Mouse (Mus musculus) megakaryocyte, adult 5-6 weeks (primary cell): ENCODE results near the gene Lpo. TPM values are rescaled to one million over a fixed set of nuclear protein-coding genes. Genes with fewer than 3 reads are reported as not detected.
A peak's percentile ranks its signal among the peaks of the same experiment; 100 is the strongest.

Source experiments
- ATAC-seq: 2 replicates; pipeline ENCODE4 v1.8.0; 2016; ENCODE audit warnings: mild to moderate bottlenecking, inconsistent platforms; ENCODE audit not compliant: poor library complexity, severe bottlenecking
- total RNA-seq, 2 experiments: library from RNA; stranded (forward) in 1 of 2; stranded (reverse) in 1 of 2; fragments of 153-499, 151-499 nt in 1 of 2; fragments of 221-1000, 200-1000 nt in 1 of 2; gene quantifications; 2 replicates each; pipeline versions ENCODE4 v1.2.3 to v1.2.4; 2015 to 2017

The Lpo gene
- total RNA-seq, 2 experiments from 2014 or later, result not detected

GRCm38 (mm10) chr11:87807433-87807832 lies 20.7 kb downstream of the Lpo start:
- ATAC-seq, result no peak

GRCm38 (mm10) chr11:87805448-87805847 lies 22.6 kb downstream of the Lpo start:
- no peak for ATAC-seq

GRCm38 (mm10) chr11:87802621-87803020 lies 25.5 kb downstream of the Lpo start:
- ATAC-seq, result peak; percentile 70

- ATAC-seq, result no peak
Observed at GRCm38 (mm10) chr11:87801711-87802275, 26.3 kb downstream of the Lpo start.

GRCm38 (mm10) chr11:87793460-87793859 lies 34.6 kb downstream of the Lpo start, which contains the start of gene Mpo:
Gene Mpo, plus strand, starts transcription at chr11:87793581.
- ATAC-seq, result no peak

GRCm38 (mm10) chr11:87790088-87790487 lies 38.0 kb downstream of the Lpo start:
- ATAC-seq, result peak; percentile 89

- ATAC-seq, result no peak
Observed at GRCm38 (mm10) chr11:87780130-87780529, 48.0 kb downstream of the Lpo start.

- peak; percentile 61 for ATAC-seq
Observed at GRCm38 (mm10) chr11:87779392-87779791, 48.7 kb downstream of the Lpo start.

- no peak for ATAC-seq
Observed at GRCm38 (mm10) chr11:87778915-87779314, 49.2 kb downstream of the Lpo start.

- peak; percentile 68 for ATAC-seq
Observed at GRCm38 (mm10) chr11:87778100-87778765, 49.9 kb downstream of the Lpo start.

GRCm38 (mm10) chr11:87772354-87772753 lies 55.7 kb downstream of the Lpo start:
- ATAC-seq, result no peak

GRCm38 (mm10) chr11:87770989-87771388 lies 57.1 kb downstream of the Lpo start:
- ATAC-seq, result peak; percentile 90

- ATAC-seq, result no peak
Observed at GRCm38 (mm10) chr11:87768745-87769144, 59.3 kb downstream of the Lpo start.

GRCm38 (mm10) chr11:87763988-87764876 lies 63.9 kb downstream of the Lpo start:
- ATAC-seq, result no peak

- no peak for ATAC-seq
Observed at GRCm38 (mm10) chr11:87763511-87763987, 64.5 kb downstream of the Lpo start.

GRCm38 (mm10) chr11:87762702-87763385 lies 65.2 kb downstream of the Lpo start:
- ATAC-seq, result no peak

GRCm38 (mm10) chr11:87761806-87762701 lies 66.0 kb downstream of the Lpo start:
- no peak for ATAC-seq

- ATAC-seq, result no peak
Observed at GRCm38 (mm10) chr11:87761181-87761721, 66.8 kb downstream of the Lpo start.

- 0 out of 2 replicates have a peak, but pooled peaks have one; percentile 5 for ATAC-seq
Observed at GRCm38 (mm10) chr11:87760301-87761081, 67.6 kb downstream of the Lpo start, which contains the start of gene Tspoap1. Gene Tspoap1, plus strand, starts transcription at chr11:87760541.
